Mouse (Mus musculus) kidney, adult 2 months (tissue): Measurements from ENCODE around the gene Rnf141.

Experiments used
- CTCF ChIP-seq: fragments of 200-500 bp; conservative IDR thresholded peaks from 2 replicates; pipeline ENCODE4 v1.5.1; 2011; ENCODE audit warnings: low read depth, mild to moderate bottlenecking, control low read depth, low read length, moderate library complexity, mixed read lengths; ENCODE audit not compliant: insufficient read depth, insufficient read length
- POLR2A ChIP-seq: fragments of 200-500 bp; IDR thresholded peaks from one replicate; pipeline ENCODE4 v1.6.1; 2011; ENCODE audit warnings: low read depth, low read length, control low read depth

- TF ChIP-seq POLR2A (no peak), CTCF (no peak)
Observed at GRCm38 (mm10) chr7:110782845-110783478, 61.3 kb downstream of the Rnf141 start.
